Mouse (Mus musculus) activated CD4-positive, CD25-positive, alpha-beta regulatory T cell, adult 4 months (primary cell): ENCODE data around the gene Srcin1. TPM values are rescaled to one million over a fixed set of nuclear protein-coding genes. Genes with fewer than 3 reads are reported as not detected.

Experiments
- ATAC-seq: one replicate; pipeline ENCODE4 v1.8.0; 2017
- polyA plus RNA-seq, 2 experiments: library from polyadenylated mRNA; unstranded; fragments of 100-300 nt; shearing (Covaris generic); gene quantifications; one replicate each; pipeline ENCODE4 v1.2.1; 2017

The Srcin1 gene
- polyA plus RNA-seq, 2 experiments from 2014 or later, result not detected

DNA sequence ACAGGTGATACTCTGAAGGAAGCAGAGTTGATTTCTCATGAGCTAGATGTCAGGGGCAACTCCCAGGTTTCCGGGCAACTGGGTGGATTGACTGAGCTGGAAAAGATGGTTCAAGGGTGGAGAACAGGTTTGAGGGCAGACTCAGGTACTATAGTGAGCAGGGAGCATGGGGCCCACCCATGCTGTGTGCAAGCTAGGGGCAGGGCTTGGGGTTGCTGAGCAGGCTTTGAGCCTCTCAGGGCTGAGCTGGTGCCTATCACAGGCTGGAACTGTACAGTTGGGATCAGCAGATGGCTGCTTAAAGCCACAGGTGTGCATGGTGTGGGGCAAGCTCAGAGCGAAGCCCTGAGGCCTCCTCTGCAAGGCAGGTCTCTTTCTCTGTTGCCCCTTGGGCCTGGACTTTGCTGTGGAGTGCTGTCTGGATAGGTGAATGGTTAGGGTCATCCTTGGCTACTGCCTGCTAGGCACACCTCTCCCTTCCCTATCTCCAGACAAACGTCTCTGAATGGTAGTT, 114.6 kb downstream of the Srcin1 start:
- no peak for ATAC-seq

Other genes starting within 250 kb of the Srcin1 start
- gene Gpr179, start 224.1 kb downstream of the Srcin1 start, polyA plus RNA-seq, result under 1 TPM; 0.11 to 0.45 TPM
- 1 to 10 TPM; 6.1 to 7.8 TPM for gene Socs7, start 213.6 kb downstream of the Srcin1 start, polyA plus RNA-seq
- gene Arhgap23, start 160.7 kb downstream of the Srcin1 start, polyA plus RNA-seq, result not detected
- not detected for gene 4933428G20Rik, start 75.8 kb downstream of the Srcin1 start, polyA plus RNA-seq
- gene Epop, start 53.5 kb upstream of the Srcin1 start, polyA plus RNA-seq, result under 1 TPM; 0.40 to 0.61 TPM
- gene Mllt6, start 87.2 kb upstream of the Srcin1 start, polyA plus RNA-seq, result 10 to 100 TPM; 13.9 to 15.2 TPM
- 10 to 100 TPM; 91.3 to 99.5 TPM for gene Cisd3, start 109.6 kb upstream of the Srcin1 start, polyA plus RNA-seq
- 1 to 10 TPM; 3.1 to 4.7 TPM for gene Pcgf2, start 124.3 kb upstream of the Srcin1 start, polyA plus RNA-seq
- gene Psmb3, start 127.2 kb upstream of the Srcin1 start, polyA plus RNA-seq, result 100 to 1,000 TPM; 422 to 486 TPM
- 1 to 10 TPM; 2.0 to 2.3 TPM for gene Pip4k2b, start 168.5 kb upstream of the Srcin1 start, polyA plus RNA-seq
- 10 to 100 TPM; 21.3 to 22.8 TPM for gene Cwc25, start 190.4 kb upstream of the Srcin1 start, polyA plus RNA-seq
- under 1 TPM in 1 of 2 experiments, not detected in 1; 0.74 TPM for gene 1700001P01Rik, start 199.7 kb upstream of the Srcin1 start, polyA plus RNA-seq
- gene Rpl23, start 206.3 kb upstream of the Srcin1 start, polyA plus RNA-seq, result 1,000 to 10,000 TPM; 1,077 to 1,095 TPM
- 10 to 100 TPM; 44.4 to 52.4 TPM for gene Lasp1, start 222.8 kb upstream of the Srcin1 start, polyA plus RNA-seq